Mouse (Mus musculus): ENCODE results near the gene Ssxb6.
"Not testable (repeated sequence)": the region's sequence is repeated elsewhere in the genome, so short reads cannot be mapped to it uniquely, and the experiment has no call there.

The Ssxb6 gene

DNA sequence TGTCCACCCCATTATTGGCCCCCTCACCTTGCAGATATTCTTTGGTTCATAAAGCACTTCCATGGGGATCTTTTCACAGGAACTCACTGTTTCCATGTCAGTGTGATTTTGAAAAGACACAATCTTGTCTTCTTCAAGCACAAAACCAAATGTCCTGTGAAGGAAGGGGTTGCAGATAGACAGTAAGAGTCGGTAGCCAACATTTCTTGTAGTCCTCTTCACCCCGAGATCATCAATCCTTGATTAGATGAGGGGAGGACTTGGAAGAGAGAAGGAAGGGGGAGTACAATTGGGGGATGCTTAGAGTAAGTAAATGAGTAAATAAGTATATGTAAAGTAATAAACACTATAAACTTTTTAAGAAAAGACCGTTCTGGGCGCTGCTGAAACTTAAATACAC, at the start of gene Ssxb6:
Gene Ssxb6, minus strand, starts transcription at position 101 of the 400 bp plus-strand sequence.
- TF ChIP-seq GATA4 (IDR thresholded peaks at IDR 0.05; ENCODE audit: insufficient replicate concordance, low read length), result not testable (repeated sequence)

DNA sequence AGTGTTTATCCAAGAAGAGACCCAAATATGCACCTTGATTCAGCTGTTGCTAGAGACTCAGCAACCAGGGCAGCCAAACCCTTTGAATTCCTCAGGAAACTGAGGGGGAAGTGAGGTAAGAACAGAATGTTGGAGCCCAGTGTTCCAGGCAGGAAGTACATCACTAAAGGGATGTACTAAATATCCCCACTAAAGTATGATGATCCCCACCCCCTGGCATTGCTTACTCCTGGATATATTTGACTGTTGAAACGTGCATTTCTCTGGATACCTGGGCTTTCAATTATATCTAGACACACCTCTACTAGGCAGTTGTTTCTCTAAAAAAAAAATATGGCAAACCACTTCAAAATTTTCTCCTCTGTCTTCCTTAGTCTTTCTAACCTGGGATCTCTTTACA, 43.7 kb upstream of the Ssxb6 start, which contains the start of gene Ssxb3:
Gene Ssxb3, minus strand, starts transcription at position 101 of the 400 bp plus-strand sequence.
- TF ChIP-seq GATA4 (IDR thresholded peaks at IDR 0.05; ENCODE audit: insufficient replicate concordance, low read length), result not testable (repeated sequence)

DNA sequence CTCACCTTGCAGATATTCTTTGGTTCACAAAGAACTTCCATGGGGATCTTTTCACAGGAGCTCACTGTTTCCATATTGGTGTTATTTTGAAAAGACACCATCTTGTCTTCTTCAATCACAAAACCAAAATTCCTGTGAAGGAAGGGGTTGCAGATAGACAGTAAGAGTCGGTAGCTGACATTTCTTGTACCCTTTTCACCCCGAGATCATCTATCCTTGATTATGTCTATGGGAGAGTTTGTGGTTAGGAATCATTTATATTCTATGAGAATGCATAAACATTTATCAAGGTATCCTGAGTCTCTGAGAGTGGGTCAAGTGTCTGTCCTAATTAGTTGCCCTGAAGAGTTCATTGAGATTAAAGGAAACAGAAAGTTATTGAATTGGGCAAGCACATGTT, 23.2 kb downstream of the Ssxb6 start, which contains the start of gene Gm14459:
Gene Gm14459, minus strand, starts transcription at position 101 of the 400 bp plus-strand sequence.
- no peak for TF ChIP-seq GATA4 (IDR thresholded peaks at IDR 0.05; ENCODE audit: insufficient replicate concordance, low read length)
